Mouse (Mus musculus): ENCODE data around the gene Dlx6. TPM values are rescaled to one million over a fixed set of nuclear protein-coding genes. Genes with fewer than 3 reads are reported as not detected.

The Dlx6 gene
- total RNA-seq (2015), result not detected in 2 replicates
- total RNA-seq (2017), result not detected in 2 replicates

DNA sequence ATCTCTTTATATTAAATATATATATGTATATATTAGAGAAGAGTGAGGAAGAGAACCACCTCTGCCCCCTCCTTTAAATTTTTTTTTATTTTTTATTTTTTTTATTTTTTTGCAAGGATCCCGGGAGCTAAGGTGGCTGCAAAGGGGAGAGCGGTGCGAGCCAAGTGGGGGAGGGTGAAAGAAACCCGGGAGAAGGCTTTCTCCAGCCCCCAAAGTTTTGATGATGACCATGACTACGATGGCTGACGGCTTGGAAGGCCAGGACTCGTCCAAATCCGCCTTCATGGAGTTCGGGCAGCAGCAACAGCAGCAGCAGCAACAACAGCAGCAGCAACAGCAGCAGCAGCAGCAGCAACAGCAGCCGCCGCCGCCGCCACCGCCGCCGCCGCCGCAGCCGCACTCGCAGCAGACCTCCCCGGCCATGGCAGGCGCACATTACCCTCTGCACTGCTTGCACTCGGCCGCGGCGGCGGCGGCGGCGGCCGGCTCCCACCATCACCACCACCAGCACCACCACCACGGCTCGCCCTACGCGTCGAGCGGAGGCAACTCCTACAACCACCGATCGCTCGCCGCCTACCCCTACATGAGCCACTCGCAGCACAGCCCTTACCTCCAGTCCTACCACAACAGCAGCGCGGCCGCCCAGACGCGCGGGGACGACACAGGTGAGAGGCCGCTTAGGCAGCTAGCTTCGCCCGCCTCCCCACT, at the start of gene Dlx6:
Gene Dlx6 (plus strand): TSS at position 175 of the 711 bp plus-strand sequence.
- ATAC-seq (ENCODE audit: poor library complexity, severe bottlenecking), result no peak

GRCm38 (mm10) chr6:6816821-6817220, 46.3 kb upstream of the Dlx6 start:
- ATAC-seq (ENCODE audit: poor library complexity, severe bottlenecking), result no peak

DNA sequence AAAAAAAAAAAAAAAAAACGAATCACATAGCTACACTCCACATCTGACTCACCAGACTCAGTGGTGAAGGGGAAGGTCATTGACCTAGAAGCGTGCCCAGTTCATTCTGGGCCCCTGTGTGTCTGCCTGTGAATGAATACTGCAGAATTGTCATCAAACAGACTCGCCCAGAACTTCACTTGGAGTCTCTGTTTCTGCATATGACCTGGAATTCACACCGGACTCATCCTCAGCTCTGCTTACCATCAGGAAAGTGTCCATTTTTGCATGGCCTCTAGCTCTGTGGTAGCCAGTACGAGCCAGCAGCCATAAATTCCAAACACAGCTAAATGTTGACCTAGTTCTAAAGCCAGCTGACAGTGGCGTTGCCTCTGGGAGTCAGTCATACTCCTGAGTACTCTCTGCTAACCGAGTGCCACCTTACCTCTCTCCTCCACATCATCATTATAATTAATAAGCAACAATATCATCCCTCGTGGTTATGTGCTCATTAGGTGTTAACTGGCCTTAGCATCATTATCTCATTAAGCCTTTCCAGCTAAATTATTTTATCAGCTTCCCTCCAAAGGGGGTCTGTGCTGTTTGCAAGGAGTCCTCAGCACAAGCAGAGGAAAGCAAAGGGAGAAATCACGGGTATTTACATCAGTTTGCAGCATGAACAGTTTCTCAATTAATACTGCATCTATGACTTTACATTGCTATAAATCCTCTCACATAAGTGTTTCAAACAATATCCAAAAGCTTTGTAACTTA, 44.9 kb upstream of the Dlx6 start:
- ATAC-seq (ENCODE audit: poor library complexity, severe bottlenecking), result no peak

- no peak for ATAC-seq (ENCODE audit: poor library complexity, severe bottlenecking)
Observed at GRCm38 (mm10) chr6:6819134-6819533, 44.0 kb upstream of the Dlx6 start.

GRCm38 (mm10) chr6:6825313-6825712, 37.8 kb upstream of the Dlx6 start:
- no peak for ATAC-seq (ENCODE audit: poor library complexity, severe bottlenecking)

DNA sequence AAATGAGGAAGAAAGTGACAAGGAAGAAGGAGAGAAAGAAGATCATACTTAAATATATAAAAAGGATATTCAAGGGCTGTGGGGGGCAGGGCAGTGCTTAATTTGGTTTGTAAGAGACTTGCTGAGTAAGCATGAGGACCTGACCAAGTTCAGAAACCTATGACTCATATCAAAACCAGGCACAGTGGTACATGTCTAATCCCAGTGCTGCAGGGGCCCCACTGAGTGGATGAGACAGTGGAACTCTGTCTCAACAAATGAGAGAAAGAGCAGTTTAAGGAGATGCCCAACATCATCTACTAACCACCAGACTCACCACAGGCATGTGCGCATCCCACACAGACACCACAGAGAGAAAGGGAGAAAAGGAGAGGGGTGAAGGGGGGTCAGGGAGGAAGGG, 36.3 kb upstream of the Dlx6 start:
- no peak for ATAC-seq (ENCODE audit: poor library complexity, severe bottlenecking)

GRCm38 (mm10) chr6:6830446-6830845, 32.7 kb upstream of the Dlx6 start:
- ATAC-seq (ENCODE audit: poor library complexity, severe bottlenecking), result no peak

DNA sequence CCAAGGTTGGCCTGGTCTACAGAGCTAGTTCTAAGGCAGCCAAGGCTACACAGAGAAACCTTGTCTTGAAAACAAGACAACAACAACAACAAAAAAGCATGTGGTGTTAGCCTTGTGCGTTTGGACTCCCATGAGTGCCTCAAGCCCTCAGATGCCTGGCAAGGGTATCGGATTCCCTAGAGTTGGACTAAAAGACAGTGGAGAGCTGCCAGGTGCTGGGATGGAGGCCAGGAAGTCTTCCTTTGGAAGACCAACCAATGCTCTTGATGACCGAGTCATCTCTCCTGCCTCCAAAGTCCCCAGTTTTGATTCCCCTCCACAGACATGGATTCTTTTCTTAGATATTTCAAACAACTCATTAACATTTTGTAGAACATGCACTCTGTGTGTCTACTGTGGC, 29.8 kb upstream of the Dlx6 start:
- no peak for ATAC-seq (ENCODE audit: poor library complexity, severe bottlenecking)

DNA sequence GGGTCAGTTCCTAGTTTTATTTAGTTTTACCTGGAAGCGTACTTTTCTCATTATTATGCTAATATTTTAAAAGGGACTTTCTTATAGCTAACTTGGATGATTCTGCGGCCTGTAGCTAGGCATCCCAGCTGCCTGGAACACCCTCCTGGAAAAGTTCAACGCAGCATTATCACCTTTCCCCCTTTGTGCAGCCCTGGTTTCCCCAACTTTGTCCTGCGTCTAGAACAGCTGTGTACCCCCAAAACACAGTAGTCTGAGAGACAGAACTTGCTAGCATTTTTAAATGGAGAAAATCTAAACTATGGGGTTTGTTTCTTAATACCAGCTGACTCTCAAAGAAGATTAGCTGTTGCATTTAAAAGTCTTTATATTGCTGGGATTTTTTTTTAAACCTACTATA, 14.6 kb upstream of the Dlx6 start:
- ATAC-seq (ENCODE audit: poor library complexity, severe bottlenecking), result no peak

DNA sequence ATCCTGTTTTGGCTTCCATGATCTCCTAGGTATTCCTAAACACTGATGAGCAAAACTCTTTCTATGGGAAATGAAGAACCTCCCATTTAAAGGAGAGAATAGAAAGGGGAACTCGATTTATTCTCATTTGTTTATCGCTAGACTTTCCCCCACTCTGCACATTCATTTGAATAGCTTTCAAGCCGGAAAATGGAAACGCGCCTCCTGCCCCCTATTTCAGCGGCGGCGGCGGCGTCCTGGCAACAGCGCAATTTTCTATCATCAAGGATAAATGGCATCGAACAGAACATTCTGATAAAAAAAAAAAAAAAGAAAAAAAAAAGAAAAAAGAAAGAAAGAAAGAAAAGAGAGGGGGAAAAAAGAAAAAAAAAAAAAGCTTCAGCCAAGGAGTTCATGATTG, 13.4 kb upstream of the Dlx6 start:
- no peak for ATAC-seq (ENCODE audit: poor library complexity, severe bottlenecking)

GRCm38 (mm10) chr6:6850324-6851060, 12.6 kb upstream of the Dlx6 start:
- no peak for ATAC-seq (ENCODE audit: poor library complexity, severe bottlenecking)

GRCm38 (mm10) chr6:6851166-6851565, 12.0 kb upstream of the Dlx6 start:
- ATAC-seq (ENCODE audit: poor library complexity, severe bottlenecking), result no peak

GRCm38 (mm10) chr6:6852944-6853343, 10.2 kb upstream of the Dlx6 start:
- ATAC-seq (ENCODE audit: poor library complexity, severe bottlenecking), result no peak

GRCm38 (mm10) chr6:6854176-6854575, 9.0 kb upstream of the Dlx6 start:
- ATAC-seq (ENCODE audit: poor library complexity, severe bottlenecking), result no peak

GRCm38 (mm10) chr6:6854902-6855745, 8.0 kb upstream of the Dlx6 start:
- ATAC-seq (ENCODE audit: poor library complexity, severe bottlenecking), result no peak

DNA sequence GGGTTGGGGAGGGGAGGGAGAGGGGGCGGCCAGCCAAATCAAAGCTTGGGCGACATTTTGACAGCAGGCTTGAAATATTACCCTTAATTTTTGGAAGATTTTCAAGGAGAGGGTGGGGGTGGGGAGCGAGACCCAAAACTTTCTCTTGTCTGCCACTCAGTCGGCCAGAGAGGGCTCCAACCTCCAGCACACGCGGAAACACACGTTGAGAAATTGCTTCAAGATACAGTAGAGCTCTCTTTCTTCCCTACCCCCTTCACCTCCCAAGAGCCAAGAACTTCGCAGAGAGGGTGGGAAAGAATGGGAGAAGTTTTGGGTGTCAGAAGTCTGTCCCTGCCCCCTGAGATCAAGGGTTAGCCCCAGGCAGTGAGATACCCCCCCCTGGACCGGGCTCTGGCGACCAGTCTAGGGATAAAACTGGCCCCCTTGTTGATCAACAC, 7.4 kb upstream of the Dlx6 start:
- no peak for ATAC-seq (ENCODE audit: poor library complexity, severe bottlenecking)

DNA sequence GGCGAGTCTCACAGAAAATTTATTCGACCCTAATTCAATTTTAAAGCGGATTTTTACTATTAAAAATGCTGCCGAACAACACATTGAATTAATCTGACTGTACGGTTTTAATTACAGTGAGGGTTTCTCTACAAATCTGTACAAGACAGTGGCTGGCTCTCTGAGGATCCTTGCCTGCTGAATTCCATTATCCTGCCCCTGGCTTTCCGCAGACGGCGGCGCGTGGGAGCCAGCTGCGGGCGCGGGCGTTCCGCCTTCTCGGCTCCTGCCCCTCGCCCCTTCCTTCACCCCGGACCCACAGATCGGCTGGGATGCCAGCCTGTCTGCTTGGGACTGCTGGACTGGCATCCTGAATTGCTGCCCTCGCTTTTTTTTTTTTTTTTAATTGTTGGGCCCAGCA, 6.8 kb upstream of the Dlx6 start:
- no peak for ATAC-seq (ENCODE audit: poor library complexity, severe bottlenecking)

DNA sequence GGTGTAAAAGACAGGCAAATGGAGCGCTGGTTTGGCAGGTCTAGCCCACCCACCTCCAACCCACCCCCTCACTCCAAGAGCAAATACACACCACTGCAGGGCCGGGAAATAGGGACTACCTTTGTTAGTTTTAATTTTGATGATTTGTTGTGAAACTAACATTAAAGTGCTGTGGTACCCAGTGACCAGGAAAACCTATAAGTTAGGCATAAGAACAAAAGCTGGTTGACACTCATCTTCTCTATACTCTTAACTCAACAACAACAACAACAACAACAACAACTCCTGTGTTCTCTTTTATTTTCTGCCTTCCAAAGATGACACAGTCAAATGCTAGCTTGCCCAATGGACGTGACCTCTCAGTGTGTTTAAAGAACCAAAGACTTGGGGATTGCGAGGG, 6.3 kb upstream of the Dlx6 start:
- ATAC-seq (ENCODE audit: poor library complexity, severe bottlenecking), result no peak

GRCm38 (mm10) chr6:6857766-6858165, 5.4 kb upstream of the Dlx6 start:
- no peak for ATAC-seq (ENCODE audit: poor library complexity, severe bottlenecking)

DNA sequence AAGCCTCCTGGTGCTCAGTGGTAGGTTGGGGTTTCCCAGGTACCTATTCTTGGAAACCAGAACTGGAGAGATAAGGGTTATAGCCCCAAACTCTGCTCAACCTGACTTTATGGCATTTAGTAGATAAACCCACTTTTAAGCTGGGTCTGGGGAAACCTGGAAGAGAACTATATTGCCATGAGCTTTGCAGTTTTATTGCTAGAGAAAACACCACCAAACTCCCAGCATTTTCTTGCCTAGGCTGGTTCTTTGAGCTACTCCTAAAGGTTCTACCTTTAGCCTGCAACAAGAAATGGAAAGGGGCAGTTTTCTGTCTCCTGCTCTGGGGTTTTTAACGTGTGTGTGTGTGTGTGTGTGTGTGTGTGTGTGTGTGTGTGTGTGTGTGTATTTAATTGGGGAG, 4.6 kb upstream of the Dlx6 start:
- ATAC-seq (ENCODE audit: poor library complexity, severe bottlenecking), result no peak
